Mouse (Mus musculus): ENCODE results near the gene Sh2d5.
A peak's percentile ranks its signal among the peaks of the same experiment; 100 is the strongest.

Gene Sh2d5

DNA sequence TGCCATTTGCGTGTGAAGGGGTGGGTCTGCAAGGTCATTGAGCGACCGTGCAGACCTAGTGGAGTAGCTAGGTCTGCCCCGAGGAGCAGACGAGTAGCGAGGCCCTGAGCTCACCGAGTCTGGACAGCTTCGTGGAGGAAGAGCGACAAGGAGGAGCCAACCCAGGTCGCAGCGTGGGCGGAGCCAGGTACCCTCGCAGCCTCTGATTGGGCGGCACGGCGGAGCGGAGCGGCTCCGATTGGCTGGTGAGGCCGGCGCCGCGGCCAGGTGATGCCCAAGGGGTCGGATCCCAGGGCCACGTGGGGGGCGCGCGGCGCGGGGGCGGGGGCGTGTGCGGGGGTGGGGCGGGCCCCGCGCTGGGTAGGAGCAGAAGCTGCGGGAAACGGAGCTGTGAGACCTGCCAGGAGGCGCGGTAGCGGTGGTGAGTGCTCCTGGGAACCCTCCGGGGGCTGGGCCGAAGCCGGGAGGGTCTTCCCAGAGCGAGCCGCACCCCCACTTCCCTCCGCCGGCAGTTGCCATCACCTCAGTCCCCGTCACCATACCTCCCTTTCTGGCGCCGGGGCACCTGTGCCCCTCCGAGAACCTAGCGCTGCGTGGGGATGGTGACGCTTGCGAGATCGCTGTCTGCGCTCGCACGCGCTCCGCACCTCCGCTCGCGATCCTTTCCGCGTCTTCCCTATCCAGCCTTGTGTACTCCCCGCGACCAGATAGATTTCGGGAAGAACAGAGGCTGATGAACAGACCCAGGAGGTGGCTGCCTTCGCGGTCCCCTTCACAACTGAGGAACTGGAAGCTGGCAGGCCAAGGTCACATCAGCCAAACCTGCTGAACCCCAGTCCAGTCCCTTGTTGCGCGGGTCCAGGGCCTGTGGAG is at the start of gene Sh2d5, which contains the start of gene Kif17:
Gene Sh2d5 (plus strand): TSS at position 316 of the 873 bp plus-strand sequence.
Gene Kif17 (plus strand): TSS at position 348 of the 873 bp plus-strand sequence.
- peak; percentile 34 to 38 for DNase-seq (ENCODE audit: low spot score in 2 of 2)

- DNase-seq (ENCODE audit: low spot score in 2 of 2) = no peak
Measured at GRCm38 (mm10) chr4:138200769-138201168, 49.4 kb upstream of the Sh2d5 start.

DNA sequence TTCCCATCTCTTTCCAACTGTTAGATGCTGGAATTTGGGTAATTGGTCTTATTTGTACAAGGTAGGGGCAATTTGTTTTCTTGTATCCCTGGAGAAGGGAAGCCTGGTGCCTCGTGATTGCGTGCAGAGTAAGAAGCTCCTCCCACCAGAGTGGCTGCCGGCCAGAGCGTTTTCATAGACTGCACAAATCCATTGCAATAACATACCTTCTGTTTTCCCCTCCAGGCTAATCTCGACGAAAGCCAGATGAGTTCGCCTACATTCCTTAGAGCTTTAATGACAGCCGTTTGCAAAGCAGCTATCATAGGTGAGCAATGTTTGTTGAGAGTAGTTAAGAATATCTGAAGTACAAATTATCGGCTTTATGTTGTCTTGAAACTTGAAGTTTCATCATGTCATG is 48.5 kb upstream of the Sh2d5 start:
- DNase-seq (ENCODE audit: low spot score in 2 of 2) = no peak

DNA sequence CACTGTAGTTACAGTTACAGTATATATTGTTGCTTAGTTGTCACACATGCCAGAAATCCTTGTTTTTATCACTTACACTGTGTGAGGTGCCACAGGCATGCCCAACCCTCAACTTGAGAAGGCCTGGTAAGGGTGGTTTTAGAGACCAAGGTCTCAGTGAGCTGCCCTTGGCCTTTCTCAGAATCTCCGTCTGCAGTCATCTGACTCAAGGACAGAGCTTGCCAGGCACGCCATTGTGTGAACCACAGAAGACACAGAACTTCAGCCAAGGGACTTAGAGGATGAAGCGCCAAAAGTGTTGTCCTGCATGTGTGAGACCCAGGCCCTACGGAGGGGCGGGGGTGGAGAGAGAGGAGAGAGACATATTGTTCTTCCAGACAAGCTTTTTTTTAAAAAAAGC is 40.1 kb upstream of the Sh2d5 start:
- no peak for DNase-seq (ENCODE audit: low spot score in 2 of 2)

- DNase-seq (ENCODE audit: low spot score in 2 of 2) = peak in 1 of 2 experiments; percentile 24
Measured at GRCm38 (mm10) chr4:138213861-138214260, 36.3 kb upstream of the Sh2d5 start.

GRCm38 (mm10) chr4:138215671-138216199 is 34.5 kb upstream of the Sh2d5 start:
- DNase-seq (ENCODE audit: low spot score in 2 of 2) = no peak

DNA sequence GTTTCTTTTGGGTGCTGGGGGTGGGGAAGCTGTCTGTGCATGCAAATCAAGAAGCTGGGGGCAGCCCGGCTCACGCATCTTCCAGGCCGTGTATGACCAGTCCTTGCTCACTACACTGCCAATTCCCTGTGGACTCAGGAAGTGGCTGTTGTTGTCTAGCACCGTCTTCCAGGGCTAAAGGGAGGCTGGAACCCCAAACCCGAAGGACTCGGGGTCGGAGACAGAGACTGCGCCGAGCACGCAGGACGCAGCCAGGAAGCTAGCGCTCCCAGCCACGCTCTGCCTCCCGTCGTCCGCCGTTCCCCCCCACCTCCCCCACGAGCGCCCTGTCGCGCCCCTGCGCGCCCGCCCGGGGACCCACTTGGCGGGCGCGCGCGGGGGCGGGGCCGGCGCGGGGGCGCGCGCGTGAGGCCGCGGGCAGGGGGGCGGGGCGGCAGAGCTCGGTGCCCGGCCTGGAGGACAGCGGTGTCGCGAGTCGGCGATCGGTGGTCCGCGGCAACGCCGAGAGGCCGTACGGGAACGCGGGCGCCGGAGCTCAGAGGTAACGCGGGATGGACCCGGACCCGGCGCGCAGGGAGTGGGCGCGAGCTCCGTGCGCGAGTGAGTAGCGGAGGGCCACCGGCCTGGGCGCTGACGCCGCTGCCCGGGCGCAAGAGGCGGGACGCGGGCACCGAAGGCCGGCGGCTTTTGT is 33.9 kb upstream of the Sh2d5 start, which contains the start of gene Hp1bp3:
Gene Hp1bp3 (plus strand): TSS at position 97 of the 691 bp plus-strand sequence.
- DNase-seq (ENCODE audit: low spot score in 2 of 2) = peak; percentile 55 to 65

- peak; percentile 90 to 97 for DNase-seq (ENCODE audit: low spot score in 2 of 2)
Measured at GRCm38 (mm10) chr4:138216891-138217392, 33.3 kb upstream of the Sh2d5 start.

GRCm38 (mm10) chr4:138217441-138217840 is 32.8 kb upstream of the Sh2d5 start:
- DNase-seq (ENCODE audit: low spot score in 2 of 2) = no peak

DNA sequence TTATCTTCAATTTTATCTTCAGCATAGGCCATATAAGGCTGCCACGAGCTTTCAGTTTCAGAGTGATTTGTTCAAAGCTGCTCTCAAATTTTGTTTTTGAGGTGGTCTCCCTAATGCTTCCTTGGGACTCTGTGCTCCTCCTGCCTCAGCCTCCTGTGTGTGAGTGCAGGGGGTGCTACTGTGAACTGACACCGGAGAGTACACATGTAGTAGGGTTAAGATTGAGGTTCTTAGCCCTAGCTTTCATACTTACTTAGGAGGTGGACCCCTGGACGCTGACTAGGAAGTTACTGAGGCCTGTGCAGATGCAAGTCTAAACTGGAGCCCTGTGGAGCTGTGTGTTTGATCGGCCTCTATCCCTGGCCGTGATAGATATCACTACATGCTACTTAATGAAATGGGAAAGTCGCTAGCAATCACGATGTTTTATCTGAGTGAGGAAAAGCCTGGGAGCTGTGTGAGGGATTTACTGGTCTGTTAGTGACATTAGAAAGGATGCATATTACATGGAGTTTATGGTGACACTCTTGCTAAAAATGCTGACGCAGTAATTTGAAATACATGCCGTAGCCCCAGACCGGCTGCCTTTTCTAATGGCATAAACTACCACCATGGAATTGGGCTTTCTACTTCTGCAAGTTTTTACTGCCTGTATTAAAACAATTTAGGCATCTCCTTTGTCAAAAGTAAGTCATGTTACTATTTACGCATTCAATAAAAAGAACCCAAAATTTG is 32.1 kb upstream of the Sh2d5 start:
- DNase-seq (ENCODE audit: low spot score in 2 of 2) = no peak

DNA sequence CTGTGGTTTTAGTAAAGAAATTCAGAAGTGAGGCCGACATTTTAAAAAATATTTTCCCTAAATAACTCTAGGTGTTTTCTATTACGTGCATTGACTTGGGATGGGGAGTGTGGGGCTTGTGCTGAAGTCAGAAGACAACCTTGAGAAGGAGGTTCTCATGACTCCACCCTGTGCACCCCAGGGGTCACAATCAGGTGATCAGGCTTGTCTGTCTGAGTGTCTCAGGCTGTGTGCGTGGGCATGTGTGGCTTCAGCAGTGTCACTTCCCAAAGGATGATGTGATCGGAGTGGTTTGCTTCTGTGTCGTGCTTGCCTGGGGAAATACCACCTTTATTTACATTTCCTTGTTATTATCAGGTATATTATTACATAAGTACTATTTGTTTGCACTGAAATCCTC is 30.9 kb upstream of the Sh2d5 start:
- no peak for DNase-seq (ENCODE audit: low spot score in 2 of 2)

- DNase-seq (ENCODE audit: low spot score in 2 of 2) = no peak
Measured at GRCm38 (mm10) chr4:138220761-138221160, 29.4 kb upstream of the Sh2d5 start.

DNA sequence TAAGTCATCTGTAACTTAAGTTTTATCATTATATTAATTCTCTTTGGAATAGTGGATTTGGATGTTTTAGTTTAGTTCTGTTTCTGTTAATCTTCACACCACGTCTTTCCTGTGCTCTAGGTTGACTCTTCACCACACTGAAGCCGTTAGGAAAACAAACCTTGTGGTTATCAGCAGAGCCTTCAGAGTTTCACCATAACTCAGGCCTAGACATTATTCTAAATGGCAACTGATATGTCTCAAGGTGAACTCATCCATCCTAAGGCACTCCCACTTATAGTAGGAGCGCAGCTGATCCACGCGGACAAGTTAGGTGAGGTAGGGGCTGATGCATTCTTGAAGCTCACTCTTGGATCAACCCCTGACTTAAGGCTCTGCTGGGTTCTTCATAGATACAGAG is 28.8 kb upstream of the Sh2d5 start:
- DNase-seq (ENCODE audit: low spot score in 2 of 2) = no peak

DNA sequence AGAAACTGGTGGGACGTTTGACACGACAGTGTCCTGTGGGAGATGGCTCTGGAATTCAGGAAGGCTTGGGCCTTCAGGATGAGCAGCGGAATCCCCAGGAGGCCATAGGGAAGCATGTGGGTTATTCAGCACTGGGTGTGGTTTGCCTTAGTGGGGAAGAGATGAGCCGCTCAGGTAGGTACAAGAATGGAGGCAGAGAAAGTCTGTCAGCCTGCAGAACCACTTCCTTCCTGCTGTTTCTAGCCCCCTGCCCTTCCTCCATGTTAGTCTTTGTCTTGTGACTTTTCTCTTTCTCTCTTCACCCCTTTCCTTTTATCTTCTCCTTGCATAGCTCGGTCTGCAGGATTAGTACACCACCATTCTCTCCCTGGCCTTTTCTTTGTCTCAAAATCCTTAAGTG is 27.8 kb upstream of the Sh2d5 start:
- DNase-seq (ENCODE audit: low spot score in 2 of 2) = no peak

GRCm38 (mm10) chr4:138223623-138224022 is 26.6 kb upstream of the Sh2d5 start:
- DNase-seq (ENCODE audit: low spot score in 2 of 2) = no peak

- DNase-seq (ENCODE audit: low spot score in 2 of 2) = peak in 1 of 2 experiments; percentile 10
Measured at GRCm38 (mm10) chr4:138246756-138247665, 3.2 kb upstream of the Sh2d5 start.

GRCm38 (mm10) chr4:138251819-138252218 is 1.6 kb downstream of the Sh2d5 start:
- DNase-seq (ENCODE audit: low spot score in 2 of 2) = no peak

GRCm38 (mm10) chr4:138252231-138252630 is 2.0 kb downstream of the Sh2d5 start:
- DNase-seq (ENCODE audit: low spot score in 2 of 2) = no peak

DNA sequence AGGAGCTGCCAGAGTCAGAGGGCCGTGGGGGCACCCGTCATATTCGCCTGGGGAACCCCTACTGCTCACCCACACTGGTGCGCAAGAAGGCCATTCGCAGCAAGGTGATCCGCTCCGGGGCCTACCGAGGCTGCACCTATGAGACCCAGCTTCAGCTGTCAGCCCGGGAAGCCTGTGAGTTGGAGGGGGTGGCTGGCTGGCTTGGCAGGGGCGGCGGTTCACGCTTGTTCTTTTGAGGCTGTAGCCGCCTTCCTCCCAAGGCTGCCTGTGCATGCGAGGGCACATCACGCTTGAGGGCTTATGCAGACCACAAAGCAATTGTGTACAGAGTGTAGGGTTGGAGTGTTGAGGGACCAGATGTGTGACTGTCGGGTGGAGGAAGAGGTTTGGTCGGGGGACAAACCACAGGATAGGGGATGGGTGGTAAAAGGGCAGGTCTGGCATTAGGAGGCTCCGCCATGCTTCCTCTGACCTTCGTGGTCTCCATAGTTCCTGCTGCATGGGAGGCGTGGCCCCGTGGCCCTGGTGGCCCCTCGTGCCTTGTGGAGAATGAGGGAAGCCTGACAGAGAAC is 7.0 kb downstream of the Sh2d5 start:
- no peak for DNase-seq (ENCODE audit: low spot score in 2 of 2)

DNA sequence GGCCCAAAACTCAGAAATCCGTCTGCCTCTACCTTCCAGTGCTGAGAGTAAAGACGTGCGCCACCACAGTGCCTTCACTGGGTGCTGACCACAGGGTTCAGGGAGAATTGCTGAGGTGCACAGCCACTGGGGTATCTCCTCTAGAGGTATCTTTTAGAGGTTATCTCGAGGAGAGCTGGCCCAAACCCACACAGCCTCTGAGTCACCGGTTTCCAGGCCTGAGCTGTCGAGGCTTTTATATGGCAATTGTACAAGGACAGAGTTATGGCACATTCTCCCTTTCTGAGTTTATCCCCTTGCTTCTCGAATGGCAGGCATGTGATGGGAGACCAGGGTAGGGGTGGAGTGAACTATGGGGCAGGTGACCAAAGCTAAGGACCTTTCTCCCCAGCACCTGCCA is 8.5 kb downstream of the Sh2d5 start:
- no peak for DNase-seq (ENCODE audit: low spot score in 2 of 2)

Data from urinary bladder, adult 18-20 months (tissue).